Mouse (Mus musculus): Measurements from ENCODE around the gene Fam229a. TPM values are rescaled to one million over a fixed set of nuclear protein-coding genes. Genes with fewer than 3 reads are reported as not detected.

The Fam229a gene
- total and polyA plus RNA-seq, 3 experiments, result 0.45 TPM; not detected in 2

DNA sequence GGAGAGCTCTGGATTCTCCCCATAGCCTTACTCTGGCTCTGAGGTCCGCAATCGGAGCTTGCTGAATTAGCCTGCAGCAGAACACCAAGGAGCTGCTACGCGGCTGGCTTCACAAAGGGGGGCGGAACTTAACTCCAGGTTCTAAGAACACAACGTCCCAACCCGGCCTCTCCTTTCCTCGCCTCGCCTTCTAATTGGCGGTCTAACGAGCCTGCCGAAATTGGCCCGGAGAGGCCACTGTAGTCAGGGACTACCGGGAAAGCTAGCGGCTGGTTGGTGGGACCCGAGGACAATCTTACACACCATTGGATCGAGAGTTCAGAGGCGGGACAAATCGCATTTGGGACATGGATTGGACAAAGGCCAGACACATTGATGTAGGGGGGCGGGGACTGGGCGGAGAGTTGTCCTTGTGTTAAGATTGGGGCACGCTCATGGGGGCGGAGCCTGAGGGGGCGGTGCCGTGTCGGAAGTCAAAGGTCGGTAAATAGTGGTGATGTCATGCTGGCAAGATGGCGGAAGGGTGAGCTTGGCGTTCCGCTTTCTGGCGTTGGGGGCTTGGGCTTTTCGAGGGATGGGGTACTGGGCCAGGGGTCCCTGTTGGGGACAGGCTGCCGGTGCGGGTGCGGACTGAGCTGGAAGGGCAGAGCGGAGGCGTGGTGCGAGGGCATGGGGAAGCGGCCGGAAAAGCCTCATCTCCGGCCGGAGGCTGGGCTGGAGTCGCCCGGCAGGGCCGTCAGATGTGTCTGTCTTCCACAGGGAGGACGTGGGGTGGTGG lies 29.6 kb upstream of the Fam229a start, which contains the start of gene Bsdc1:
TSS of gene Bsdc1 (plus strand) at position 399 of the 778 bp plus-strand sequence.
- peak; percentile 99 to 100 for DNase-seq
- WGBS, result under 1% methylated on average over 46 of the region's 46 CpGs
- H3K79me2 ChIP-seq (replicated peaks; ENCODE audit: control insufficient read depth, insufficient read depth, low read length), result no peaks in the 10 kb centered on the region
- TF ChIP-seq CTCF (IDR thresholded peaks at IDR 0.05) (no peak), POLR2A (IDR thresholded peaks at IDR 0.05; ENCODE audit: insufficient read depth, low read depth, low read length) (peak; percentile 92), EP300 (IDR thresholded peaks at IDR 0.05; ENCODE audit: insufficient read depth, low read depth, low read length) (0 out of 2 replicates have a peak, but pooled peaks have one; percentile 41)
- no peaks in the 10 kb centered on the region for H3K36me3 ChIP-seq (ENCODE audit: control insufficient read depth, insufficient read depth, low read length)
- intact Hi-C loops (cut with DNase I), result loop anchor here (2.0 to 5.0 kb wide), 2 partner anchors 127 to 274 kb away; partner anchors contain the start of genes Rbbp4, S100pbp, Yars and Zbtb8os
- peak within 1 kb of the TSS; percentile 95 for H3K27ac ChIP-seq
- peak within 1 kb of the TSS; percentile 98 for H3K4me3 ChIP-seq
- no peaks in the 10 kb centered on the region; the same call in 1 of the 2 replicates for H3K4me1 ChIP-seq (ENCODE audit: control insufficient read depth, insufficient read depth, low read length)
- H3K9ac ChIP-seq (ENCODE audit: low read depth, low read length), result peak within 1 kb of the TSS; percentile 93
- no peaks in the 10 kb centered on the region for H3K27me3 ChIP-seq (ENCODE audit: control insufficient read depth, insufficient read depth, low read length)

DNA sequence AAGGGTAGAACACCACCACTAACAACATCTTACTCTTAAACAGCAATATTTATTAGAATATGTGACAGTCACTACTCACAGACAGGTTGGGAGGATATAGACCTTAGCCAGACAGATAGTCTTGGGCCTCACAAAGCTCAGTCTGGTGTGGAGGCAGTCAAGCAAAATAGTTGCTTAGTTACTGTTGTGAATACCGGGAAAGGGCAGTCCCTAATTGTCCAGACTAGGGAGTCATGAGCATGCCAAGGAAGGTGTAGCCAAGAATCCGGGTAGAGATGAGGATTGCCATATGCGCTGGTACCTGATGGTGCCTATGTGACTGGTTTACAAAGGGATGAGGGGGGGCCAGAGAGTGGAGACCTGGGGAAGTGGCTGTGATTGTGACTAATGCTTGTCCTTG lies 28.9 kb upstream of the Fam229a start:
- peak overlapping the region; percentile 95 for H3K27ac ChIP-seq
- no peaks in the 10 kb centered on the region for H3K36me3 ChIP-seq (ENCODE audit: control insufficient read depth, insufficient read depth, low read length)
- no peaks in the 10 kb centered on the region for H3K79me2 ChIP-seq (replicated peaks; ENCODE audit: control insufficient read depth, insufficient read depth, low read length)
- H3K4me1 ChIP-seq (ENCODE audit: control insufficient read depth, insufficient read depth, low read length), result no peaks in the 10 kb centered on the region; the same call in 1 of the 2 replicates
- no peak for DNase-seq
- intact Hi-C loops (cut with DNase I), result loop anchor here (5.0 kb wide), 1 partner anchor 275 kb away; the partner anchor contains the start of genes S100pbp and Yars
- no peak for TF ChIP-seq CTCF (IDR thresholded peaks at IDR 0.05)
- TF ChIP-seq EP300 (IDR thresholded peaks at IDR 0.05; ENCODE audit: insufficient read depth, low read depth, low read length), result no peak
- TF ChIP-seq POLR2A (IDR thresholded peaks at IDR 0.05; ENCODE audit: insufficient read depth, low read depth, low read length), result no peak
- H3K27me3 ChIP-seq (ENCODE audit: control insufficient read depth, insufficient read depth, low read length), result no peaks in the 10 kb centered on the region
- WGBS, result 24% methylated on average over 3 of the region's 3 CpGs
- H3K9ac ChIP-seq (ENCODE audit: low read depth, low read length), result peak overlapping the region; percentile 93
- H3K4me3 ChIP-seq, result peak overlapping the region; percentile 98

DNA sequence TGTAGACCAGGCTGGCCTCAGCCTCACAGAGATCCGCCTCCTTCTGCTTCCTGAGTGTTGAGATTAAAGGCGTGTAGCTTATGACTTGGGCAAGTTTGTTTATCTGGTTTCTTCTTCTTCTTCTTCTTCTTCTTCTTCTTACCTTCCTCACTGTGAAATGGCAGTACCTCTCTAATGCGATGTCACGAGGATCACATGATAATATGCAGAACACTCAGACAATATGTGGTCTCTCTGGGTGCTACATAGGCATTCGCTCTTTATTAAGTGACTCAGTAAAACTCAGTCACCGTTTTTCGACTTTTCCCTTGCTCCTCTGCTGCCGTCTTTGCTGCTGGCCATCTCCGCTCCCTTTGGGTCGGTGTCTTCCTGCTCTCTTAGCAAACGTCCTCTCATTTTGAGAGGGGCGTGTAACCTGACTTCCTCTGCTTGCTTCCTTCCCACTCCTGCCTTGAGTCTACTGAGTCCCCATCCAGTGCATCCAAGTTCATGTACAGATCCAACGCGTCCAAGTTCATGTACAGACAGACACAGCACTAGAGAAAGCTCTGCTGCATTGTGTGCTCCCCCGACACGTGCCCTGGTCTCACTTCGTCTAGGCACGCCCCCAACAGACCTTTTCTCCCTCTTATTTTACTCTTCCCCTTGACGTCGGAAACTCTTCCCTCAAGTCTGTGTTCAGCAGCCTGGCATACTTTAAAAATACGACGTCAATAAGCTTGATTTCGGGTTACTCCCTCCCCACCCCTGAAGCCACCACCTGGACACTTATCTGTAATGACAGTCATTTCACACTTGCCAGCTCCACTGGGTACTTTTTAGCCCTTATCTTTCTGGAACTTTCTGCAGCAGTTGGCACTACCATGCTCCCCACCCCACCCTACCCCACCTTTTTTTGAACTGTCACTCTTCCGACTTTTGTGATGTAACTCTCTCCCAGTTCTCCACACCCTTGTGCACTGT lies 27.6 kb upstream of the Fam229a start:
- H3K9ac ChIP-seq (ENCODE audit: low read depth, low read length), result no peak overlapping the region
- H3K36me3 ChIP-seq (ENCODE audit: control insufficient read depth, insufficient read depth, low read length), result no peaks in the 10 kb centered on the region
- 71% methylated on average over 24 of the region's 24 CpGs for WGBS
- no peak for DNase-seq
- H3K4me1 ChIP-seq (ENCODE audit: control insufficient read depth, insufficient read depth, low read length), result no peaks in the 10 kb centered on the region; the same call in 1 of the 2 replicates
- H3K27me3 ChIP-seq (ENCODE audit: control insufficient read depth, insufficient read depth, low read length), result no peaks in the 10 kb centered on the region
- intact Hi-C loops (cut with DNase I), result loop anchor here (5.0 kb wide), 1 partner anchor 276 kb away; the partner anchor contains the start of genes S100pbp and Yars
- no peaks in the 10 kb centered on the region for H3K79me2 ChIP-seq (replicated peaks; ENCODE audit: control insufficient read depth, insufficient read depth, low read length)
- no peak overlapping the region for H3K4me3 ChIP-seq
- TF ChIP-seq EP300 (IDR thresholded peaks at IDR 0.05; ENCODE audit: insufficient read depth, low read depth, low read length), result no peak
- no peak for TF ChIP-seq POLR2A (IDR thresholded peaks at IDR 0.05; ENCODE audit: insufficient read depth, low read depth, low read length)
- no peak for TF ChIP-seq CTCF (IDR thresholded peaks at IDR 0.05)
- no peak overlapping the region for H3K27ac ChIP-seq

DNA sequence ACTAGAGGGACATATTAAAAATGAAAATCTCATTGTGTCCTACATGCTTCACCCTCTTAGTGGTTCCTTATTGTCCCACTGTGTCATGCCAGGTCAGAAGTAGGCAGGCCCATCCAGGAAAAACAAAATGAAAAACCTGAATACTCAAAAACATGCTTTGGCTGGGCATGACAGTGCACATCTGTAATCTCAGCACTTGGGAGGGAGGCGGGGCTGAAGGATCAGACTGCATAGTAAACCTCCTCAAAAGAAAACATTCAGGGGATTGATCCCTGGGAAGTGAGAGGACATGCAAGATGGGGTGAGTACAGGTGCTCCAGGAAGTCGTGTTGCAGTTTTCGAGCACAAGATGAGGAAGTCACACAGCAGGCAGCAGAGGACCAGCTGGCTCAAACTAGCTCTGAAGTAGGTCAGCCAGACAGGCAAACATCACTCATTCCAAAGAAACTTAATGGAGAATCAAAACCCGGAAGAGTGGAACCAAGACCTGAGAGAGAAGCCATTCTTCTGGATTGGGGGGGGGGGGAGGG lies 26.6 kb upstream of the Fam229a start:
- WGBS, result 83% methylated on average over 4 of the region's 4 CpGs
- Histone ChIP-seq H3K4me3 (no peak overlapping the region), H3K9ac (ENCODE audit: low read depth, low read length) (no peak overlapping the region), H3K36me3 (ENCODE audit: control insufficient read depth, insufficient read depth, low read length) (no peaks in the 10 kb centered on the region), H3K27me3 (ENCODE audit: control insufficient read depth, insufficient read depth, low read length) (no peaks in the 10 kb centered on the region), H3K27ac (no peak overlapping the region), H3K4me1 (ENCODE audit: control insufficient read depth, insufficient read depth, low read length) (no peaks in the 10 kb centered on the region; the same call in 1 of the 2 replicates), H3K79me2 (replicated peaks; ENCODE audit: control insufficient read depth, insufficient read depth, low read length) (no peaks in the 10 kb centered on the region)
- TF ChIP-seq EP300 (IDR thresholded peaks at IDR 0.05; ENCODE audit: insufficient read depth, low read depth, low read length) (no peak), CTCF (IDR thresholded peaks at IDR 0.05) (no peak), POLR2A (IDR thresholded peaks at IDR 0.05; ENCODE audit: insufficient read depth, low read depth, low read length) (no peak)
- no peak for DNase-seq
- intact Hi-C loops (cut with DNase I), result loop anchor here (5.0 kb wide), 1 partner anchor 277 kb away; the partner anchor contains the start of genes S100pbp and Yars

DNA sequence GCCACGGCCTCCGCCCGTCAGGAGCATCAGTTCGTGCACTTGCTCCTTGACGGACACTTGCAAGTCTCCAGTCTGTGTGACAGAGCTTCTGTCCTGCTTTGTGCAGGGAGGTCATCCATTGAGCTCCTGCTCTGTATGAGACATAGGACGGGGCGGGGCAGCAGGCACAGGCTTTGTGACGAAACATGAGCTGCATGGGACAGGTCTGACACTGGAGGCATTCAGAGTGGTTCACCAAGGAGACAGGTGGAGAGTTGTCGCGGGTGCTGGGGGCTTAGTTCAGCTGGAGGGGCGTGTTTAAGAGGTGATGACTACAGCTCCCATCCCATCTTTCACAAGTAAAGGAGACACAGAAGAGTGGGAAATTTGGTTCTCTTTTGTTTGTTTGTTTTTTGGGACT lies 14.9 kb upstream of the Fam229a start:
- DNase-seq, result no peak
- H3K79me2 ChIP-seq (replicated peaks; ENCODE audit: control insufficient read depth, insufficient read depth, low read length), result no peaks in the 10 kb centered on the region
- no peaks in the 10 kb centered on the region for H3K4me1 ChIP-seq (ENCODE audit: control insufficient read depth, insufficient read depth, low read length)
- WGBS, result 95% methylated on average over 11 of the region's 11 CpGs
- intact Hi-C loops (cut with DNase I), result no loop called here
- no peak overlapping the region for H3K9ac ChIP-seq (ENCODE audit: low read depth, low read length)
- H3K27ac ChIP-seq, result no peak overlapping the region
- H3K36me3 ChIP-seq (ENCODE audit: control insufficient read depth, insufficient read depth, low read length), result no peaks in the 10 kb centered on the region
- no peaks in the 10 kb centered on the region for H3K27me3 ChIP-seq (ENCODE audit: control insufficient read depth, insufficient read depth, low read length)
- no peak for TF ChIP-seq EP300 (IDR thresholded peaks at IDR 0.05; ENCODE audit: insufficient read depth, low read depth, low read length)
- no peak for TF ChIP-seq POLR2A (IDR thresholded peaks at IDR 0.05; ENCODE audit: insufficient read depth, low read depth, low read length)
- no peak for TF ChIP-seq CTCF (IDR thresholded peaks at IDR 0.05)
- H3K4me3 ChIP-seq, result no peak overlapping the region

All from heart, adult 2 months (tissue).